Mouse (Mus musculus) spleen, adult 18-20 months (tissue): ENCODE data around the gene Ripor2.

Experiments used
- DNase-seq, 2 experiments: peaks; one replicate each; pipeline ENCODE4 v3.0.0; 2022; ENCODE audit warnings: mixed read lengths in 2 of 2

The Ripor2 gene

DNA sequence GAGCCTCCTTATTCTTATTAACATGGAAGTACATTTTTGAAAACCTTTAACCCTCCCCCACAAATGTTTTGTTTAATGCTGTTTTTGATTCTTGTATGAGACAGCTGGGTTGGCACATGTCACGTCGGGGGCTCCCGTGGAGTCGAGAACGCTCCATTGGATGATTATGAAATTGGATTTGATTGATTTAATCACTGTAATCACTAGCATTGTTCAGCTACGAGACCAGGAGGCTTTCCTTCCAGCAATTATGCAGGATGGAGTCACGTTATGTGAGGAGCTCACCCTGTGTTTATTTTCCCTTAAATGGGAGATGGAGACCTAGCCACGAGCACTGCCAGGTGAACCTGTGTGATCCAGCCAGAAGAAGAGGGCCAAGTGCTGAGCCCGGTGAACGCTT is at the start of gene Ripor2:
Gene Ripor2, plus strand, starts transcription at position 357 of the 400 bp plus-strand sequence.
- DNase-seq: no peak

DNA sequence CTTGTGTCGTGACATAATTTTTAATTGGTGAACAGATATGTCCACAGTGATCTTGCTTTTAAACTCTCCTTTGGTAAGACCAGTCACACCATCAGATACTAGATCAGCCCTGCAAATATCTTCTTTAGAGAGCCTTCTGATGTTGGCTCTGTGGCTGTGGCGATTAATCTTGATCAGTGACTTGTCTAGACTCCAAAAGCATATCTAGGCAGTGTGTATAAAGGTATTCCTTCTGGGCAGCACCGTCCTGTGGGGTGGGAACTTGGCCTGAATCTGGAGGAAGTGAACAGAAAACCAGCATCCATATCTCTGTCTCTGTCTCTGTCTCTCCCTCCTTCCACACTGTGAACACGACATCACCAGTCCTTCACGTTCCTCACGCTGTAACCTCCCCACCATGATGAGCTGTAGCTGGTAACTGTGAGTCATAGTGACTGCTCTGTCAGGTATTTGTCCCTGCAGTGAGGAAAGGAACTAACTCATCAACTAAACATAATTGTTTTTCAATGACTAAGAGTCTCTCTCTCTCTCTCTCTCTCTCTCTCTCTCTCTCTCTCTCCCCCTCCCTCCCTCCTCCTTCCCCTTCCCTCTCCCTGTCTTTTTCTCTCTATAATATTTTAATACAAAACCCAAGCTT is 45.3 kb upstream of the Ripor2 start:
- DNase-seq: no peak

- DNase-seq: no peak
Measured at GRCm38 (mm10) chr13:24538012-24538411, 44.0 kb upstream of the Ripor2 start.

DNA sequence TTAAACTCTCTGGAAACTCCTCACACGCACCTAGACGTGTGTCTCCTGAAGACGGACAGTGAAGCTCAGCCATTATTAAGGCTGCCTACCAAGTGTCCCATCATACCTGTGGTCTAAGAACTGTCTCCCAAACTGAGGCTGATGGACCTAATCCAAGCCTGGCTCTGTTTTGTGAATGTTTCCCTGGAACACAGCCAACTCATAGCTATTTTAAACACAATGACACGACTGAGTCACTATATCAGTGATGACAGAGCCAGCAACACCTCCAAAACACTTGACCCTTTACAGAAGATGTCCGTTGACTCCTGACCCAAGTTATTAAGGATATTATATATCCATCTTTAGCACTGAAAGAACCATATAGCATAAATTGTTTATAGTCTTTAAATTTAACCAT is 43.0 kb upstream of the Ripor2 start:
- no peak for DNase-seq

GRCm38 (mm10) chr13:24545677-24546076 is 36.3 kb upstream of the Ripor2 start:
- no peak for DNase-seq

DNA sequence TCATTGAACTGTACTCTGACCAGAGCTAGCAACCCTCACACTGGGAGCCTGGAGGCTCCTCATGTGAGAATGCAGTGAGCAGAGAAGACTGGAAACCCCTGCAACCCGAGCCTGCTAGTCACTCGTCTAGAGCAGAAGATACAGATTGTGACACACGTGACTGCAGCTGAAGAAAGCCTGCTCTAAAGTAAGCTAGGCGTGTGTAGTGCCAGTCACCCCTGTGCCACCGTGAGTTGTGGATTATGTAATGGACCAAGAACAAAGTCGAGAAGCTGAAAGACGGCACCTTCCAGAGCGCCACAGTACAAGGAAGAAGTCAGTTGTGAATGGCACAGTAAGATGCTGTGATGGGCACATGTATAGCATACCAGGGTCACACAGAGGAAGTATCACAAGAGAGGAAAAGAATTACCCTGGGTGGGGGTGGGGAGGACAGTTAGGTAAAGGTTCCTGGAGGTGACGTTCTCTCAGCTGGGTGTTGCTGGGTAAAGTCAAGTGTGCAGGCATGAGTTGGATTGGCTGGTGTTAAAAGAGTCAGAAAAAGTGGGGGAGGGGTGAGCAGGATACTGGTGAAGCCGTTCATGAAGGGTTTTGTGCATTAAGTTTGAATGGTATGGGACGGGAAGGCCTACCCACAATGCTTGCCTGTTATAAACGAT is 35.1 kb upstream of the Ripor2 start:
- no peak for DNase-seq

DNA sequence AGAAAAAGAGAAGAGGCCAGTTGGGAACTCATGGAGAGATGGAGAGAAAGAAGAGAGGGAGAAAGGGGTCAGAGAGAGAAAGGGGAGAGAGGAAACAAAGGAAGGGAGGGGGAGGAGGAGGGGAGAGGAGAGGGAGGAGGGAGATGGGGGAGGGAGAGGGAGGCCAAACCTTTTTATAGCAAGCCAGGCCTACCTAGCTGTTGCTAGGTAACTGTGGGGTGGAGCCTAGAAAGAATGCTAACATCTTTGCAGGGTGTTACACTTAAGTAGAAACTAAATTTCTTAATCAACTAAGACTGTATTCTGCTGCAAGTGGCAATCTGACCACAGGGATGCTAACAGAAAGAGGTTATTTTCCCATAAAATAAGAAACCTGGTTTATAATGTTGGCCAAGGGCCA is 33.1 kb upstream of the Ripor2 start:
- DNase-seq: no peak

DNA sequence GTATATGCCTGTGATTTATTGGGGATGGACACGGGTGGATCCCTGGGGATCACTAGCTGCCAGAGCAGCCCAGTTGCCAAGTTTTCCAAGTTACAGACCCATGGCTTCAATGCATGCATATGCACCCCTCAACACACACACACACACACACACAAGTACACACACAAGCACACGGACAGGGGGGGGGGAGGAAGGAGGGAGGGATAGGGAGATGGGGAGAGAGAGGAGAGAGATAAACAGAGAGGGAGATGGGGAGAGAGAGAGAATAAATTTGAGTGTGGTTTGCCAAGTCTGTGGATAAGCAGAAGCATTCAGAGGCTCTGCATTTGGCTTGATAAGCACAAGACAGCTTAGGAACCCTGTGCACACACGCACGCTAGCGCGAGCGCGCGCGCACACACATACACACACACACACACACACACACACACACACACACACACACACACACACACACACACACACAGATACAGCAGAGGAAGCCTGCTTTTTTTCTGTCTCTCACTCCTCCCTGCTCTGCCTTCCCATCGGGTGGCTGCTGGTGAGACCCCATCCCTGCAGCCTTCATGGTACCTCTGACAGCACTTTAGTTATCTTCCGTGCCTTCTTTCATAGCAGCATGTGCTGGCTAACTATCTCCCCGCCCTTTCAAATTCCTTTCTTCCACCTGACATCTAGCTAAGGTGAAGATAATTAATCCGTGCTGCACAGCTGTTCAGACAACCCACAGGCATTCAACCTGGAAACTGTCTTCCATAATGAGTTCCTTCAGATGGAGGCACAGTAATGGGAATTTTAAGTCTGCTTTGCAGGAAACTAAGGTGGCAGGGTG is 30.7 kb upstream of the Ripor2 start:
- DNase-seq: no peak

DNA sequence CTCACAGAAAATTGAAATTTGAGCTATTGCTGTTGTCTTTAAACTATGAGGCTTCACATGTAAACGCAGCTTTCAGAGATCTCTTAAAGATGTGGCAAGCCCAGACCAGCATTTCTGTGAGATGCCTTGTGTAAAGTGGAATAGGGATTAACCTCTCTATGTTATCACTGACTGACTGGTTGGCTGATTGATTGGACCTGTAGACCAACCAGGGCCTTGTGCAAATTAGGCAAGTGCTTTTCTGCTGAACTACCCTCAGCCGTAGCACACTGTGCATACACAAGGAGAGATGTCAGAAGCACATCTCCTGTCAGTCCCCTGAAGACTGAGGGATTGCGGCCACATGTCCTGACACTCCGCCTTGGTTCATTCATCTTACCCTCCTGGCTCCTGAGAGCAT is 29.9 kb upstream of the Ripor2 start:
- DNase-seq: no peak

GRCm38 (mm10) chr13:24561391-24561790 is 20.6 kb upstream of the Ripor2 start:
- DNase-seq: no peak

DNA sequence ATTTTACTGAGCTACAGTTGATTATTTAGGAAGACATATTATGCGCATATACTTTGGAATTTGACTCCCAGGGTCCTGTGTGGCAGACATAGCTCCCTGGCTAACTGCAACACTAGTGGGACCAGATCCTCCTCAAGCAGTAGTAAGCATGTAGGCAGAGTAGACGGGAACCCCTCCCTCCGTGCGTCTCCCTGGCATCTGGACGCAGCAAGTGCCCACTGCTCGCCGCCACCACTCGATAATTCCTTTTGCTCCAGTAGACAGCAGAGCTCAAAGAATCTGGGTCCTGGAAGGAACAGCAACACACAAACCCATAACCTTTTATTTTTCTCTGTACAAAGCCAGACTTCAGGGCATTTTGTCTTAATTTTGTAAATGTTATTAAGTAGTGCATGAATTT is 17.3 kb upstream of the Ripor2 start:
- no peak for DNase-seq

DNA sequence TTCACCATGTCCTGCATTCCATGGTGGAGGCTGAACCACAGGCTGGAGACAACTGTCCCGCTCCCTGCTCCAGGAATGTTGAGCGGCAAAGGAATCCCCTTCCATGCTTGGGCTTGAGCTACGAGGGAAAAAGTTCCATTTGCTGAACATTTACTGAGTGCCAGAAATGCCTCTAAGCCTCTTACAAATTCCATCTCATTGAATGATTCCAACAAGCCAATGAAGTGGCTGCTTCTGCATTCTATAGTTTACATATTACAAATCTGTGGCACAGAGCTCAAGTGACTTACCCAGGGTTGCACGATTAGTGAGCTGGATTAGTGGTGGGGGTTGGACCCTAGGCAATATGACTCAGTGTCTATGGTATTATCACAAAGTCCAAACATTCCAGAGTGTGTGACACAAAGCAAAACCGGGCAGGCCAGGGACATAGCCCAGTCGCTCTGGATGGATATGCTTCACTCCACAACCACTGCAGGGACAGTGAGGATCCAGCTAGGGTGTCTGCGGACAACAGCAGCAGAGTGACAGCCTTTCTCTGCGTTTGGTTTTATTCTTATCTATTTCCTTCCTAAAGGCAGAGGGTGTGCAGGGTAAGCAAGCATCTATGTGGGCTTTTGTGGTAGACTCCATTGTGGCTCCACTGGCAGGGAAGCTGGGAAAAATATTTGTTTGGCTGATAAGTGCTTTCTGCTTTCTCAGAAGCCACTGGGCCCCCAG is 16.6 kb upstream of the Ripor2 start:
- DNase-seq: no peak

- no peak for DNase-seq
Measured at GRCm38 (mm10) chr13:24565950-24566320, 16.1 kb upstream of the Ripor2 start.

GRCm38 (mm10) chr13:24567176-24567811 is 14.7 kb upstream of the Ripor2 start:
- DNase-seq: no peak

GRCm38 (mm10) chr13:24569066-24569465 is 12.9 kb upstream of the Ripor2 start:
- peak; percentile 20 to 37 for DNase-seq

GRCm38 (mm10) chr13:24570716-24571115 is 11.3 kb upstream of the Ripor2 start:
- DNase-seq: no peak

GRCm38 (mm10) chr13:24571906-24572305 is 10.1 kb upstream of the Ripor2 start:
- DNase-seq: no peak

DNA sequence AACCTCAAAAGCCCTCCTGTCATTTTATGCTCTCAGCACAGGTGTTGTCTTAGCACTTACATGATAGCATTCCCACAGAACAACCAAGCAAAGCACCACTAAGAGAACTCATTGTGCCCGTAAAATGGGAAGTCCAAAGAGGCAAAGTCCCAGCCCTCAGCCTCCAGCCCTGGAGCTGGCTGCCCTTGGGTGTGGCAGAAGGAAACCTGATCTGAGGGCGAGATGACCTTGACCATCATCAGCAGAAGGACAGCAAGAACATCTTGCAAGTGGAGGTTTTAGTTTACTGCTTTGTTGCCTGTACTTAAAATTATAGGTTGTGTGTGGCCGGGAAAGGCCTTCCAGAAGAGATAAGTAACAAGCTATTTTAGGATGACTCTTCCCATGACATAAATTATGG is 6.9 kb upstream of the Ripor2 start:
- DNase-seq: no peak

DNA sequence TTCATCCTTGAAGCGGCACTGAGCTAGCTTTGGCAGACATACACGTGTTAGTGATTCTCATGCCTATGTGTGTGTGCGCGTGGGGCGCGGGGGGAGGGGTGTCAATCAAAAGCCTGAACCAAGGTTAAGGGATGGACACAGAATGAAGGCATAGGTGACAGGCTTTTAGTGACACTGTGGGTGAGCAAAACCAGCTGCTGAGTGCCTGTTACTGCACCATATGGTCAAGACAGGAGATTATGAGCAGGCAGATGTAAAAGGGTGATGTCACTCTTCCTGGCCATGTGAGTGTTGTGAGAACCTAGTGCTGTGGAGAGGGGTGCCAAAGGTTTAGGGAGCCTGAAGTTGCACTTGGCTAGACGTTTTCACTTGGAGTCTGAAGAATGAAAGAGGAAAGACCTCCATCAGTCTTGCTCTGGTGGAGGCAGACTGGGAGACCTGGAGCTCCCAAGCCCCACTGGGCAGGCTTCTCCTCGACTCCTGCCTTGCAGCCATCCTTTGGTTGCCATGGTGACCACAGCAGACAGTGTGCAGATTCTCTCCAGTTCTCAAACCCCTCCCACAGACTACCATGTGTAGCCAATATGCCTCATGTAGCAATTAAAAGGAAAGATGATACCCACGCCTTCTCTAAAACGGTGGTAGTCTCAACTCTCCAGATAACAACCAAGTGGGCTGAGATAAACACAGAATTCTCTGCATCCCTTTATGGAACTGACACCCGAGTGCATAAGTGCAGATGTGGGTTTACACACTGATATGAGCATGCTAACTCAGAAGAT is 5.5 kb upstream of the Ripor2 start:
- no peak for DNase-seq

- DNase-seq: no peak
Measured at GRCm38 (mm10) chr13:24578317-24578716, 3.7 kb upstream of the Ripor2 start.

DNA sequence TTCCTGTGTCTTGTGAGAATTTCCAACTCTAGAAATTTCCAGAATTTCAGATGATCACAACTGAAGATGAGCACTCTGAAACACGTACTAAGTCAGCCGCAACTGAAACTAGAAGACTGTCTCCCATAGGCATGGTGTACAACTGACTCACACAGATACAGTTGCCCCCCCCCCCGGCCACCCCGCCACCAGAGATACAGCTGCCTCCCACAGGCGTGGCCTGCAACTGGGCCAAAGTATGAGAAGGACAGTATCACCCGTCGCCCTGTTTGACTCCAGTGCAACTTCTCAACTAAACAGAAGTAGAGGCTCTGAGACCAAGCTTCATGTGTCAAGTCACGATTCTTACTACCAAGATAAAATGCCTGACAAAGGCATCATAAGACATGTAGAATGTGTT is 1.2 kb upstream of the Ripor2 start:
- DNase-seq: no peak

GRCm38 (mm10) chr13:24584403-24584802 is 2.4 kb downstream of the Ripor2 start:
- DNase-seq: no peak
